Mouse (Mus musculus) stomach, embryonic 16.5 days (tissue): Measurements from ENCODE around the gene Chrdl2. TPM values are rescaled to one million over a fixed set of nuclear protein-coding genes. Genes with fewer than 3 reads are reported as not detected.

ENCODE experiments used
- ATAC-seq: fragments of 200-750 bp; cut with Nextera tagmentation; 2 replicates; pipeline ENCODE4 v1.8.0; 2017; ENCODE audit warnings: moderate number of reproducible peaks, moderate TSS enrichment; ENCODE audit not compliant: insufficient read depth, low FRiP score
- H3K27ac ChIP-seq: fragments of 300-500 bp; sonication (generic); 2 replicates; pipeline ENCODE4 v1.5.1; 2014; ENCODE audit warnings: low read length
- H3K27me3 ChIP-seq: fragments of 300-500 bp; sonication (generic); 2 replicates; pipeline ENCODE4 v1.6.1; 2014; ENCODE audit warnings: low read length, control low read depth, mixed read lengths; ENCODE audit not compliant: control insufficient read depth, insufficient read depth
- H3K36me3 ChIP-seq: fragments of 300-500 bp; sonication (generic); 2 replicates; pipeline ENCODE4 v1.6.1; 2014; ENCODE audit warnings: low read length; ENCODE audit not compliant: control insufficient read depth, insufficient read depth
- H3K4me1 ChIP-seq: fragments of 300-500 bp; sonication (generic); 2 replicates; pipeline ENCODE4 v1.6.1; 2014; ENCODE audit warnings: low read length, control low read depth, mixed read lengths; ENCODE audit not compliant: control insufficient read depth, insufficient read depth
- H3K4me2 ChIP-seq: fragments of 300-500 bp; sonication (generic); 2 replicates; pipeline ENCODE4 v1.6.1; 2014; ENCODE audit warnings: low read depth, low read length, mixed read lengths
- H3K4me3 ChIP-seq: fragments of 300-500 bp; sonication (generic); replicated peaks from 2 replicates; pipeline ENCODE4 v1.5.1; 2014; ENCODE audit warnings: mild to moderate bottlenecking, low read length
- H3K9ac ChIP-seq: fragments of 300-500 bp; sonication (generic); 2 replicates; pipeline ENCODE4 v1.6.1; 2014; ENCODE audit warnings: low read length
- H3K9me3 ChIP-seq: fragments of 300-500 bp; sonication (generic); replicated peaks from 2 replicates; pipeline ENCODE4 v1.6.1; 2016; ENCODE audit warnings: low read length, control low read depth; ENCODE audit not compliant: control insufficient read depth
- WGBS: fragments of 180-500 bp; shearing (Covaris S2); extraction: QIAGEN DNeasy Blood & Tissue Kit; methylation state at CpG from one replicate; pipeline ENCODE4 v1.1.7; 2014; 5-methylcytosine and 5-hydroxymethylcytosine counted together
- polyA plus RNA-seq: library from polyadenylated mRNA; unstranded; fragments of >200 nt; fragmentation: Nextera tagmentation; extraction: Ambion mirVana; gene quantifications from 2 replicates; pipeline ENCODE4 v1.2.1, GENCODE M21; 2015

The Chrdl2 gene
- polyA plus RNA-seq, 1 experiment from 2014 or later = 0.48 TPM

DNA sequence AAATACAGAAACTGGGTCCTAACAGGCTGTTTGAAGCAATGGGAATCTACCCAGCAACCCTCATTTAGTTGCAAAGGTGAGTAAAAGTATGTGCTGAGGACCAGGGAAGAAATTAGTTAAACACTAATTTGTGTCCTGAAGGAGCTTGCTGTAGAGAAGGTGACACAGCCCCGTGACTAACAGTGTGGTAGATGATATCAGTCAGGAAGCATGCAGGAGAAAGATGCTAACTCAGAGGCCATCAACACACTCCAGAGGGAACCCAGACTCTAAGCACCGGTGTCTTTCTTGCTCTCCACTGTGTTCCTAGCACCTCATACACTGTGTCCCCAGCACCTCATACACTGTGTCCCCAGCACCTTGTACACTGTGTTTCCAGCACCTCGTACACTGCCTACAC lies 7.3 kb upstream of the Chrdl2 start:
- H3K9me3 ChIP-seq = no peaks in the 10 kb centered on the region
- no peak overlapping the region for H3K27ac ChIP-seq
- no peaks in the 10 kb centered on the region for H3K36me3 ChIP-seq
- ATAC-seq = no peak
- 81% methylated on average over 3 of the region's 3 CpGs for WGBS
- H3K4me3 ChIP-seq = no peak overlapping the region
- no peak overlapping the region for H3K4me2 ChIP-seq
- H3K9ac ChIP-seq = no peak overlapping the region
- H3K4me1 ChIP-seq = no peaks in the 10 kb centered on the region
- H3K27me3 ChIP-seq = no peaks in the 10 kb centered on the region

DNA sequence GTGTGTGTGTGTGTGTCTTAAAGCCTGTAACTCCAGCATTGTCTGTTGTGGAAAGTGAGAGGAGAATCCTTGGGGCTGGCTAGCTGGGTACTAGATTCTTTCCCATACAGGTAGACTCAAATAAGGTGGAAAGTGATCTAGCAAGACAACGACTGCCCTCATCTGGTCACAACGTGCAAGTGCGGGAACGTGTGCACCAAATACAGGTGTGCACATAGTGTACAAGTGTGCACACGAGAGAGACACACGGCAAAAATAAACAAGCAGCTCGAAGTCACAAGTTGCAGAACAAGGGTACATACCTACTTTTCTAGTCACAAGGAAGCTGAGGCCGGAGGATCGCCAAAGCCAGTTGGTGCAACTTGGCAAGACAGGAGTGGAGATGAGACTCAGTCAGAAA lies 2.2 kb upstream of the Chrdl2 start:
- Histone ChIP-seq H3K4me1 (peaks cover 7% of the 10 kb centered on the region), H3K27ac (no peak overlapping the region), H3K4me2 (no peak overlapping the region), H3K9me3 (no peaks in the 10 kb centered on the region), H3K27me3 (peaks cover 49% of the 10 kb centered on the region), H3K36me3 (no peaks in the 10 kb centered on the region), H3K4me3 (no peak overlapping the region), H3K9ac (no peak overlapping the region)
- WGBS = 52% methylated on average over 9 of the region's 9 CpGs
- no peak for ATAC-seq

GRCm38 (mm10) chr7:100006411-100006810 lies 439 bp downstream of the Chrdl2 start:
- 3% methylated on average over 11 of the region's 11 CpGs for WGBS
- no peak for ATAC-seq
- H3K4me1 ChIP-seq = peaks cover 7% of the 10 kb centered on the region
- no peak overlapping the region for H3K27ac ChIP-seq
- peak overlapping the region; percentile 95 for H3K4me2 ChIP-seq
- peaks cover 56% of the 10 kb centered on the region for H3K27me3 ChIP-seq
- no peaks in the 10 kb centered on the region for H3K9me3 ChIP-seq
- H3K9ac ChIP-seq = no peak overlapping the region
- peak overlapping the region; percentile 55 for H3K4me3 ChIP-seq
- no peaks in the 10 kb centered on the region for H3K36me3 ChIP-seq

DNA sequence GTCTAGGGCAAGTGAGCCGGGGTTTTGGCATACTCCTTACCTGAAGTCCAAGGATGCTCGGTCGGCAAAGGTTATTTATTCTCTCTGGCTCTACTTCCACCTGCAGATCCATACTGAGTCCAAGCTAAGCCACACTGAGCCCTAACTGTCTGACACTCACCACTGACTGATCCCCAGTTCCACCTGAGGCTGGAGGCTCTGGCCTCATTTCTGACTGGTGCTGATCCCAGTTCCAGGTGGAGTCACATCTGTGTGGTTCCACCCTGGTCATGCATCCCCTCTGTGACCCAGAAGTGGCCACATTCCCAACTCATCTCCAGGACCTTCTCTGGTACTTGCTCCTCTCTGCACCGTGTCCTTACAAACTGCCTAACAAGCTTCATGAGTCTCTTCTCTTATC lies 2.8 kb downstream of the Chrdl2 start:
- H3K27ac ChIP-seq = no peak overlapping the region
- peaks cover 7% of the 10 kb centered on the region for H3K4me1 ChIP-seq
- H3K4me3 ChIP-seq = no peak overlapping the region
- no peaks in the 10 kb centered on the region for H3K9me3 ChIP-seq
- H3K4me2 ChIP-seq = no peak overlapping the region
- H3K9ac ChIP-seq = no peak overlapping the region
- H3K27me3 ChIP-seq = peaks cover 56% of the 10 kb centered on the region
- 91% methylated on average over 4 of the region's 4 CpGs for WGBS
- no peaks in the 10 kb centered on the region for H3K36me3 ChIP-seq
- ATAC-seq = no peak

DNA sequence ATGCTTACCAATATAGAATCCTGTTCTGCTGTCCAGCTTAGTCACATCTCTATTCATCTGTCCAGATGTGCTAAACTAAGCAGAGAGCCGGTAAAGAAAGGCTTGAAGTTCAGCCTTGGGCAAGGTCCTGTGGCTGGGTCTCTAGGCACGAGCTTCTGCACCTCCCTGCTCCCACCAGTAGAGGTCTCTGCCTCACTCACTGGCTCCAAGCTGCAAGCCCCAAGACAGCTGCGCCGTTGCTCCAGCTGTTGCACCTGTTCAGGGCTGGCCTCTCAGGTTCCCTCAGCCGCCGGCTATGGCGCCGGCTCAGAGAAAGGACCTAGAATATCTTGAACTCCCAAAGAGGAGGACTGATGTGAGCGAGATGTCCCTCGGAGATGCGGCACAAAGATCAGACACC lies 3.7 kb downstream of the Chrdl2 start:
- H3K4me3 ChIP-seq = no peak overlapping the region
- H3K4me2 ChIP-seq = no peak overlapping the region
- no peaks in the 10 kb centered on the region for H3K36me3 ChIP-seq
- 10% methylated on average over 11 of the region's 11 CpGs for WGBS
- ATAC-seq = peak; percentile 49; the same call in 1 of the 2 replicates
- H3K4me1 ChIP-seq = peaks cover 7% of the 10 kb centered on the region
- no peaks in the 10 kb centered on the region for H3K9me3 ChIP-seq
- H3K27me3 ChIP-seq = peaks cover 49% of the 10 kb centered on the region
- H3K27ac ChIP-seq = no peak overlapping the region
- no peak overlapping the region for H3K9ac ChIP-seq

GRCm38 (mm10) chr7:100010711-100011110 lies 4.7 kb downstream of the Chrdl2 start:
- H3K4me2 ChIP-seq = no peak overlapping the region
- no peak overlapping the region for H3K27ac ChIP-seq
- no peak for ATAC-seq
- H3K4me3 ChIP-seq = no peak overlapping the region
- peaks cover 38% of the 10 kb centered on the region for H3K27me3 ChIP-seq
- peaks cover under 1% of the 10 kb centered on the region; the same call in 1 of the 2 replicates for H3K4me1 ChIP-seq
- WGBS = 52% methylated on average over 5 of the region's 5 CpGs
- no peaks in the 10 kb centered on the region for H3K36me3 ChIP-seq
- H3K9ac ChIP-seq = no peak overlapping the region
- H3K9me3 ChIP-seq = no peaks in the 10 kb centered on the region

DNA sequence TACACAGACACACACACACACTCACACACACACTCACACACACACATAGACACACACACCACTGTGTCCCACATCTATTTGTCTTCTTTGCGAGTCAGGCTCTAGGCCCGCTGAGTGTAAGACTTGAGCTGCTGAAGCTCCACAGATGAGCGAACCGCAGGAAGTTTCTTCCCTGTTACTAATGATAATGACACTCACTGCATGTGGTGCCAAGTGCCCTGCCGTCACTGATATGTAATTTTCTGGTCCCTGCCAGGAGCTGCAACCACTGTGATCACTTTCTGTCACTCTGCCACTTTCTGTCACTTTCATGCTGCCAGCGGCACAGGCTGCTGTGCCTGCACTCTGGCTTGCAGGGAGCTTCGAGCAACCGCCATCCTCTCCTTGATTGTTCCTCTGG lies 6.1 kb downstream of the Chrdl2 start:
- no peak for ATAC-seq
- WGBS = 63% methylated on average over 8 of the region's 8 CpGs
- no peaks in the 10 kb centered on the region for H3K9me3 ChIP-seq
- H3K4me1 ChIP-seq = no peaks in the 10 kb centered on the region
- H3K4me2 ChIP-seq = no peak overlapping the region
- peaks cover 24% of the 10 kb centered on the region for H3K27me3 ChIP-seq
- H3K27ac ChIP-seq = no peak overlapping the region
- no peaks in the 10 kb centered on the region for H3K36me3 ChIP-seq
- H3K4me3 ChIP-seq = no peak overlapping the region
- no peak overlapping the region for H3K9ac ChIP-seq

DNA sequence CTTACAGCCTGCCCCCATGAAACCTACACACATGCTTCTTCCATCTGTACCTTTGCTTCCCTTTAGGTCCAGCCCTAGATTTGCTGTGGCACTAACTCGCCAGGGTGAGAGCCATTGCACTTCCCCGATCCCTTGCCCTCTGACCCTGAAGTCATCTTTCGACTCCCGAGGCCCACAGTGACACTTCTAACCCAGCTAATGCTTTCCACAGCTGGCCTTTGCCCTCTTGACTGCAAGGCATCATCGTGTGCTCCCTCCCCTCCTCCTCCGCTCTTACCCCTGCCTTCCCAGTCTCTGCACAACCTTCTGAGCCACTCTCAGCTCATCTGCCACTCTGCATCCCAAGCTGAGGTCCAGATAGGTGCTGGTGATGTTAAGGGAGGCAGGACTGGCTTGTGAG lies 6.5 kb downstream of the Chrdl2 start:
- WGBS = 39% methylated on average over 6 of the region's 6 CpGs
- no peak for ATAC-seq

DNA sequence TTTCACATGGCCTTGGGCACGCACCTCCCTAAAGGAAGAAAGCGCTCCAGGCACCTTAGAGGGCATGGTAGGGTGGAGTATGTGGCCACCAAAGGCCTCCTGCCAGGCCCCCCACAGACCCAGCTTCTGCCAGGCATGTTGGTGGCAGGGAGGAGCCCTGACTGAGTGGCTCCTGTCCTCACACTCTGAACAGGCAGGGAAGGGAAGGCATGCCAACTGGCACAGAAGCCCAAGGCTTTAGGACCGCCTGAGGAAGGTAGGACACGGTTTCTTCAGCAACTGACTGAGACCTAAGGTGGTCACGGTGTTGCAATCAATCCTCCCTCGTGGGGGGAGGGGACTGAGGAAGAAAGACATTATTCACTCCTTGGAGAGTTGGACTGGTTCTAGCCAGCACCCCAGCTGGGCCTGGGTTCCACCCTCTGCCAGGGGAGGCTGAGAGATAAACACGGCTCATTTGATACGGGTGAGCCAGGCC lies 8.2 kb downstream of the Chrdl2 start:
- H3K9ac ChIP-seq = no peak overlapping the region
- H3K4me3 ChIP-seq = no peak overlapping the region
- no peak overlapping the region for H3K27ac ChIP-seq
- WGBS = 57% methylated on average over 8 of the region's 8 CpGs
- H3K4me1 ChIP-seq = no peaks in the 10 kb centered on the region
- H3K27me3 ChIP-seq = peaks cover 3% of the 10 kb centered on the region
- no peaks in the 10 kb centered on the region for H3K36me3 ChIP-seq
- H3K9me3 ChIP-seq = no peaks in the 10 kb centered on the region
- ATAC-seq = 0 out of 2 replicates have a peak, but pooled peaks have one; percentile 11
- H3K4me2 ChIP-seq = no peak overlapping the region

More for the DNA sequence above, 6.5 kb downstream of the Chrdl2 start:
- Histone ChIP-seq H3K4me2 (no peak overlapping the region), H3K4me3 (no peak overlapping the region), H3K4me1 (no peaks in the 10 kb centered on the region), H3K9ac (no peak overlapping the region), H3K27ac (no peak overlapping the region), H3K36me3 (no peaks in the 10 kb centered on the region), H3K9me3 (no peaks in the 10 kb centered on the region), H3K27me3 (peaks cover 20% of the 10 kb centered on the region)

DNA sequence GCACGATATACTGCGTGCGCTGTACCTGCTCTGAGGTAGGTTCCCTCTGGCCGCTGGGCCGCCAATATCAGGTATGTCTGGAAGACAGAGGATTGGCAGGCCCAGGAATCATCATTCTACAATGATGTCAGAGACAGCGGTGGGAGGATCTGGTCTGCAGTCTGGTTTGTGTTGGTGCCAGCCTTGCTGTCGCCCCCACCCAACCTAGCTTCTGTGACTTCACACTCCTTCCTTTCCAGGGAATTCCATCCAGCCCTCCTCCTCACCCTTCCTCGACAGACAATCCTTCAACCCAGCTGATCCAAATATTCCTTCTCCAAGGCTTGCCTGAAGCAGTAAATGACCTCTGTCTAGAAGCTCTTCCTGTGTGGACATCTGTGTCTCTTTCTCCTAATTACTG lies 11.1 kb downstream of the Chrdl2 start:
- H3K4me2 ChIP-seq = no peak overlapping the region
- 87% methylated on average over 8 of the region's 8 CpGs for WGBS
- no peak for ATAC-seq
- H3K9me3 ChIP-seq = no peaks in the 10 kb centered on the region
- H3K27me3 ChIP-seq = no peaks in the 10 kb centered on the region
- H3K36me3 ChIP-seq = no peaks in the 10 kb centered on the region
- H3K4me3 ChIP-seq = no peak overlapping the region
- H3K4me1 ChIP-seq = no peaks in the 10 kb centered on the region
- no peak overlapping the region for H3K9ac ChIP-seq
- H3K27ac ChIP-seq = no peak overlapping the region
